Mouse (Mus musculus): ENCODE results near the gene Apbb1.

GRCm38 (mm10) chr7:105569512-105570496, 11.6 kb downstream of the Apbb1 start:
- TF ChIP-seq CTCF (IDR thresholded peaks at IDR 0.05; ENCODE audit: control insufficient read depth, insufficient read depth, low read length) (no peak), POLR2A (IDR thresholded peaks at IDR 0.05; ENCODE audit: borderline replicate concordance, control insufficient read depth, low read depth, low read length) (no peak)

Measured in bone marrow, adult 2 months (tissue).